Mouse (Mus musculus) intestine, postnatal 0 days (tissue): ENCODE measurements around the gene Vmn2r21. TPM values are rescaled to one million over a fixed set of nuclear protein-coding genes. Genes with fewer than 3 reads are reported as not detected.
"Not testable (repeated sequence)": the region's sequence is repeated elsewhere in the genome, so short reads cannot be mapped to it uniquely, and the experiment has no call there.

Experiments used
- ATAC-seq: fragments of 200-750 bp; cut with Nextera tagmentation; 2 replicates; pipeline ENCODE4 v1.8.0; 2017; ENCODE audit warnings: mild to moderate bottlenecking, moderate TSS enrichment, moderate library complexity
- H3K27ac ChIP-seq: fragments of 300-500 bp; sonication (generic); 2 replicates; pipeline ENCODE4 v1.5.1; 2014; ENCODE audit warnings: mild to moderate bottlenecking, low read depth, low read length, moderate library complexity
- H3K27me3 ChIP-seq: fragments of 300-500 bp; sonication (generic); replicated peaks from 2 replicates; pipeline ENCODE4 v1.6.1; 2014; ENCODE audit warnings: low read length, mixed read lengths; ENCODE audit not compliant: control insufficient read depth, insufficient read depth
- H3K36me3 ChIP-seq: fragments of 300-500 bp; sonication (generic); 2 replicates; pipeline ENCODE4 v1.6.1; 2014; ENCODE audit warnings: mild to moderate bottlenecking, moderate library complexity; ENCODE audit not compliant: control insufficient read depth, insufficient read depth
- H3K4me1 ChIP-seq: fragments of 300-500 bp; sonication (generic); replicated peaks from 2 replicates; pipeline ENCODE4 v1.6.1; 2014; ENCODE audit warnings: antibody characterized with exemption, low read length, mixed read lengths; ENCODE audit not compliant: control insufficient read depth, insufficient read depth
- H3K4me2 ChIP-seq: fragments of 300-500 bp; sonication (generic); replicated peaks from 2 replicates; pipeline ENCODE4 v1.6.1; 2014; ENCODE audit warnings: low read depth, mild to moderate bottlenecking, moderate library complexity
- H3K4me3 ChIP-seq: fragments of 300-500 bp; sonication (generic); 2 replicates; pipeline ENCODE4 v1.5.1; 2014; ENCODE audit warnings: low read depth, low read length
- H3K9ac ChIP-seq: fragments of 300-500 bp; sonication (generic); 2 replicates; pipeline ENCODE4 v1.6.1; 2014; ENCODE audit warnings: mild to moderate bottlenecking, low read depth, low read length
- H3K9me3 ChIP-seq: fragments of 300-500 bp; sonication (generic); 2 replicates; pipeline ENCODE4 v1.6.1; 2016; ENCODE audit warnings: mixed run types; ENCODE audit not compliant: control insufficient read depth
- WGBS: fragments of 180-500 bp; shearing (Covaris S2); extraction: QIAGEN DNeasy Blood & Tissue Kit; methylation state at CpG from one replicate; pipeline ENCODE4 v1.1.7; 2014; 5-methylcytosine and 5-hydroxymethylcytosine counted together
- polyA plus RNA-seq: library from polyadenylated mRNA; unstranded; fragments of >200 nt; fragmentation: Nextera tagmentation; extraction: Ambion mirVana; gene quantifications from 2 replicates; pipeline ENCODE4 v1.2.1, GENCODE M21; 2015

The Vmn2r21 gene
- not detected in 2 replicates for polyA plus RNA-seq

DNA sequence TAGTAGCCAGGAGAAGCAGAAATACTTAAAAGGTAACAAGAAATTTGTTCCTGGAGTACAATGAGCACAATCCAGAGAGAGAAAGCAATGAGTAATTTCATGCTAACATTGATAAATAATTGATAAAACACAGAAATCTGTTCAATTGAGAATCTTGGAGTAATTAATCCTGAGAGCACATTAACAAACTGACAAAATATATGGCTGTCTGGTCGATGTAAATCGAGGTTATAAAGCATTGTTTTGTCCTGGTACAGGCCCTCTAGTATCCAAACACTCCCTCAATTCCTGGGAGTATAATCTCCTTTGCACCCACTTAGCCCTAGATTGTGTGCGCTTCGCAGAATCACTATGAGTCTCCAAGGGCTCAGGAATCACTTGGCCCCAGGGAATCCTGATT, at the start of gene Vmn2r21:
Gene Vmn2r21 (minus strand): TSS at position 101 of the 400 bp plus-strand sequence.
- not testable (repeated sequence) for H3K4me2 ChIP-seq, ATAC-seq, H3K9ac ChIP-seq, H3K4me3 ChIP-seq, H3K4me1 ChIP-seq, H3K27ac ChIP-seq, H3K36me3 ChIP-seq, H3K9me3 ChIP-seq, H3K27me3 ChIP-seq
- WGBS, result no CpG with 5 or more reads among the region's 4 CpGs

- H3K4me3 ChIP-seq, ATAC-seq: not testable (repeated sequence)
- no CpG with 5 or more reads among the region's 2 CpGs for WGBS
Measured at GRCm38 (mm10) chr6:123574698-123575097, 41.5 kb upstream of the Vmn2r21 start.

DNA sequence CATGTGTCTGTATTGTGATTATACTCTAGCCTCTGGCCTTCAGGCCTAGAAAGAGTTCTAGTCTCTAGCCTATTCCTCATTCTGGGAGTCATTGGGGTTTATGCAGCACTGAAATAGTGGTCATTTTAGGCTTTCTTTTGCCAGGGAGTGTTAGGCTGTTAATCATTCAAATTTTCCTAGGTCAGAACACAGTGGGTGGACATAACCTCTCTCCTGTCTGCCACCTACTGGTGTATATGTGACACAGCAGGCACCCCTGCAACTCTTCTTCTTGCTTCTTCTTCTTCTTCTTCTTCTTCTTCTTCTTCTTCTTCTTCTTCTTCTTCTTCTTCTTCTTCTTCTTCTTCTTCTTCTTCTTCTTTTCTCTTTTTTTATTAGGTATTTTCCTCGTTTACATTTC, 6.5 kb upstream of the Vmn2r21 start:
- not testable (repeated sequence) for H3K9me3 ChIP-seq, ATAC-seq, H3K4me3 ChIP-seq, H3K27ac ChIP-seq, H3K27me3 ChIP-seq, H3K9ac ChIP-seq, H3K4me1 ChIP-seq, H3K36me3 ChIP-seq, H3K4me2 ChIP-seq
- no CpG with 5 or more reads among the region's 1 CpGs for WGBS

More at GRCm38 (mm10) chr6:123574698-123575097, 41.5 kb upstream of the Vmn2r21 start:
- not testable (repeated sequence) for H3K27ac ChIP-seq, H3K9ac ChIP-seq, H3K27me3 ChIP-seq, H3K9me3 ChIP-seq, H3K4me2 ChIP-seq, H3K4me1 ChIP-seq, H3K36me3 ChIP-seq

- ATAC-seq, H3K9ac ChIP-seq, H3K4me3 ChIP-seq, H3K27me3 ChIP-seq, H3K36me3 ChIP-seq, H3K27ac ChIP-seq, H3K4me1 ChIP-seq, H3K4me2 ChIP-seq, H3K9me3 ChIP-seq: not testable (repeated sequence)
- WGBS, result no CpG with 5 or more reads among the region's 8 CpGs
Measured at GRCm38 (mm10) chr6:123522263-123523011, 10.8 kb downstream of the Vmn2r21 start.

DNA sequence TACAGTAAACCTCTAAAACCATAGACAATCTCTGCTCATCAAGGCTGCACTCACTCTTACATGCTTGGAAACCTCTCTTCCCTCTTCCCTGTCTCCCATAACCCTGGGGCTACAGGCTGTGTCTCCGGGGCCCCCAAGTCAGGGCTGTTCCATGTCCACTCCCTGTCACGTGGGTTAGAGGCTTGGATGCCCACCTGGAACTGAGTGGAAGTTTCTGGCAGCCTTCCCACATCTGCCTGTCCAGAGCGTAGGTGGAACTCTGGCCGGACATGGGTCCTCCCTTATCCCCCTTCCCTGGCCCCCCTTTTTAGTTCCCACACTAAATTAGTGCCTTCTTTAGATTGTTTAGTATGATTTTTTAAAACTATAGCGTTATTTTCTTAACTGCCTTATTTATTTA, 60.2 kb downstream of the Vmn2r21 start:
- H3K4me2 ChIP-seq, H3K36me3 ChIP-seq, H3K9me3 ChIP-seq, H3K4me3 ChIP-seq, H3K27me3 ChIP-seq, H3K27ac ChIP-seq, H3K9ac ChIP-seq, ATAC-seq, H3K4me1 ChIP-seq: not testable (repeated sequence)
- no CpG with 5 or more reads among the region's 5 CpGs for WGBS

- not testable (repeated sequence) for H3K36me3 ChIP-seq, H3K4me3 ChIP-seq, H3K9me3 ChIP-seq, H3K4me1 ChIP-seq, H3K4me2 ChIP-seq, H3K27ac ChIP-seq, H3K9ac ChIP-seq, ATAC-seq, H3K27me3 ChIP-seq
- no CpG with 5 or more reads among the region's 2 CpGs for WGBS
Measured at GRCm38 (mm10) chr6:123472458-123472987, 60.7 kb downstream of the Vmn2r21 start.

GRCm38 (mm10) chr6:123468651-123469050, 64.6 kb downstream of the Vmn2r21 start:
- no CpG with 5 or more reads among the region's 1 CpGs for WGBS
- not testable (repeated sequence) for H3K9me3 ChIP-seq, H3K4me2 ChIP-seq, H3K9ac ChIP-seq, ATAC-seq, H3K27me3 ChIP-seq, H3K27ac ChIP-seq, H3K36me3 ChIP-seq, H3K4me3 ChIP-seq, H3K4me1 ChIP-seq

Other genes with a start within 250 kb of the Vmn2r21 start
- not detected in 2 replicates for gene Clec4e, start 243.5 kb downstream of the Vmn2r21 start, polyA plus RNA-seq
- not detected in 2 replicates for gene Vmn2r19, start 225.1 kb downstream of the Vmn2r21 start, polyA plus RNA-seq
- gene Vmn2r20, start 115.3 kb downstream of the Vmn2r21 start, polyA plus RNA-seq, result not detected in 2 replicates
- gene Vmn2r22, start 117.3 kb upstream of the Vmn2r21 start, polyA plus RNA-seq, result not detected in 2 replicates
- not detected in 2 replicates for gene Vmn2r23, start 169.3 kb upstream of the Vmn2r21 start, polyA plus RNA-seq
- not detected in 2 replicates for gene Vmn2r24, start 245.5 kb upstream of the Vmn2r21 start, polyA plus RNA-seq